Mouse (Mus musculus): ENCODE results near the gene Rptor. TPM values are rescaled to one million over a fixed set of nuclear protein-coding genes. Genes with fewer than 3 reads are reported as not detected.

The Rptor gene
- polyA plus RNA-seq, 1 experiment from 2014 or later = 3.1 TPM

DNA sequence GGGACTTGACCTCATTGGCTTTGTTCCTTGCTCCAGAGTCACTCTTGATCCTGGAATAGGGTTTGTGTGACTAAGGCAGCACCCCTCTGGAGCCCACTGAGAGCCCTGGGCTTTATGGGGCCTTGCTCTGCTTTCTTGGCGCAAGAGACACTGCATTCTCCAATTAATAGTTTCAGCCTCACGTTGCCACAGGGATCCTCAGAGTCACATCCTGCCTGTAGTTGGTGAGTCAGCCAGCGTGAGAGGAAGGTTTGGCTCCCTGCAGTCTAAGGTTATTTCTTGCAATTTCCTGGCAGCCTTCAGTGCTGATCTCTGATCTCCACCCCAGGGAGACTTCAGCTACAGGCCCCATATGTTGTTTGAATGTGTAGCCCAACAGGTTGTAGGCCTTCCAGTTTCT is 174.5 kb downstream of the Rptor start:
- H3K4me3 ChIP-seq (ENCODE audit: low read depth, low read length) = no peak overlapping the region
- no peaks in the 10 kb centered on the region for H3K4me1 ChIP-seq (ENCODE audit: insufficient read depth)
- H3K27me3 ChIP-seq (ENCODE audit: insufficient read depth, low read length) = no peaks in the 10 kb centered on the region
- no peak overlapping the region for H3K27ac ChIP-seq (ENCODE audit: low read depth)
- TF ChIP-seq EP300 (IDR thresholded peaks at IDR 0.05; ENCODE audit: low read depth) (no peak), CTCF (IDR thresholded peaks at IDR 0.05; ENCODE audit: low read depth) (no peak)
- H3K36me3 ChIP-seq (replicated peaks; ENCODE audit: insufficient read depth, low read length) = 0 out of 2 replicates have a peak, but pooled peaks cover 6% of the 10 kb centered on the region
- ATAC-seq (no peak), DNase-seq (no peak)
- peaks cover 6% of the 10 kb centered on the region for H3K9me3 ChIP-seq (ENCODE audit: low read length)
- no peak overlapping the region for H3K4me2 ChIP-seq (ENCODE audit: low read depth, low read length)
- H3K9ac ChIP-seq (replicated peaks) = no peak overlapping the region
- WGBS (ENCODE audit: insufficient replicate concordance) = 67% methylated on average over 3 of the region's 3 CpGs

DNA sequence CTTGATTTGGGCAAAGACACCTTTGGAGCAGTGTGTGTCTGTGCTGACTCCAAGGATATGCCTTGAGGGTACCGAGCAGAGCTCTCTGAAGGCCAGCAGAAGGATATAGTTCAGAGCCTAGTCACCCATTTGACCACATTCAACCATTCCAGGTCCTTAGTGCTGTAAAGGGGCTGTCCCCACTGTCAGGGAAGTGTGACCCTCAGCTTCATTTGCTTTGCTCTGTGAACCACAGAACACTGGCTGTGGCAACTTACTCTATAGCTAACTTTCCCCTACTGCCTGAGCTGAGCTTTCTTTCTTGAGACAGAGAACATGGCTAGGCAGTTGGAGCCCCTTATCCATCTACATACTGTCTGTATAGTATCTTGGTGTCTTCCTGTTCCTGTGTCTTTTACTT is 175.2 kb downstream of the Rptor start:
- Histone ChIP-seq H3K9ac (replicated peaks) (no peak overlapping the region), H3K4me1 (ENCODE audit: insufficient read depth) (no peaks in the 10 kb centered on the region), H3K4me3 (ENCODE audit: low read depth, low read length) (no peak overlapping the region), H3K27me3 (ENCODE audit: insufficient read depth, low read length) (no peaks in the 10 kb centered on the region), H3K27ac (ENCODE audit: low read depth) (no peak overlapping the region), H3K4me2 (ENCODE audit: low read depth, low read length) (no peak overlapping the region), H3K9me3 (ENCODE audit: low read length) (peaks cover 6% of the 10 kb centered on the region), H3K36me3 (replicated peaks; ENCODE audit: insufficient read depth, low read length) (0 out of 2 replicates have a peak, but pooled peaks cover 6% of the 10 kb centered on the region)
- 78% methylated on average over 1 of the region's 1 CpGs for WGBS (ENCODE audit: insufficient replicate concordance)
- ATAC-seq (no peak), DNase-seq (no peak)
- TF ChIP-seq EP300 (IDR thresholded peaks at IDR 0.05; ENCODE audit: low read depth) (no peak), CTCF (IDR thresholded peaks at IDR 0.05; ENCODE audit: low read depth) (no peak)

DNA sequence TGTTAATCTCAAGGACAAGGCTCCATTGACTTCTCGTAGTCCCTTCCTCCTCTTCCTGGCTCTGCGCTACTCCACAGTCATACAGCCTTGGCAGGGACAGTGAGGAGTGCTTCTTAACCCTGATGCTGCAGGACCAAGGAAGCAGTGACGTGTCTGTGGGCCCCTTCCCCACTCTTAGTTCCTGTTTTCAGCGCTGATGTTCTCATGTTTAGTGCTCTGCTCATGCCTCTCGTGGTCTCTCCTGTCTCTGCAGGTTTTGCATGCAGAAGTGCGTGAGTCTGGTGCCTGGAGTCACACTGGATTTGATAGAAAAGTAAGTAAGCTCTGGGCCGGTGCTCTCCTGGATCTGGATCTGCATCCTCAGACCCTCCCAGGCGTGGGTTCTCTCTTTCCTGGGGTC is 177.6 kb downstream of the Rptor start:
- Histone ChIP-seq H3K36me3 (replicated peaks; ENCODE audit: insufficient read depth, low read length) (0 out of 2 replicates have a peak, but pooled peaks cover 6% of the 10 kb centered on the region), H3K27me3 (ENCODE audit: insufficient read depth, low read length) (no peaks in the 10 kb centered on the region), H3K27ac (ENCODE audit: low read depth) (no peak overlapping the region), H3K4me3 (ENCODE audit: low read depth, low read length) (no peak overlapping the region), H3K4me1 (ENCODE audit: insufficient read depth) (peaks cover 4% of the 10 kb centered on the region), H3K9me3 (ENCODE audit: low read length) (peaks cover 6% of the 10 kb centered on the region), H3K9ac (replicated peaks) (no peak overlapping the region), H3K4me2 (ENCODE audit: low read depth, low read length) (no peak overlapping the region)
- TF ChIP-seq EP300 (IDR thresholded peaks at IDR 0.05; ENCODE audit: low read depth) (no peak), CTCF (IDR thresholded peaks at IDR 0.05; ENCODE audit: low read depth) (no peak)
- no peak for ATAC-seq
- WGBS (ENCODE audit: insufficient replicate concordance) = 57% methylated on average over 8 of the region's 8 CpGs
- peak; percentile 27 for DNase-seq

DNA sequence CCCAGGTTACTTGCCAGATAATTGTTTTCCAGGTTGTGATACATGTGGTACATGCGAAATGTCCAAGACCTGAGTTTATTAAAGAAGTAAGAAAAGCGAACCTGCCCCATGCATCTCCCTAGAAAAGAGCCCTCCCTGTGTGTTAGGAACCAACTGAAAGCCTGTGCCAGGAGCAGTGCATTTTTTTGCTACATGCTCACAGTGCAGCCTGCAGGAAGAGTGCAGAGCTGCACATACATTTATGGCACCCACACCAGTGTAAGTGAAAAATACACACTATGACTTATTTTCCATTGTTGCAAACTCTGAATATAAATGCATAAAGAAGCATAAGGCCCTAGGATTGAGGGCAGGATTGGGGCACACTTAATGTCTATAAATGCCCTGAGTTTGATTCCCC is 178.5 kb downstream of the Rptor start:
- 88% methylated on average over 2 of the region's 2 CpGs for WGBS (ENCODE audit: insufficient replicate concordance)
- ATAC-seq = no peak

DNA sequence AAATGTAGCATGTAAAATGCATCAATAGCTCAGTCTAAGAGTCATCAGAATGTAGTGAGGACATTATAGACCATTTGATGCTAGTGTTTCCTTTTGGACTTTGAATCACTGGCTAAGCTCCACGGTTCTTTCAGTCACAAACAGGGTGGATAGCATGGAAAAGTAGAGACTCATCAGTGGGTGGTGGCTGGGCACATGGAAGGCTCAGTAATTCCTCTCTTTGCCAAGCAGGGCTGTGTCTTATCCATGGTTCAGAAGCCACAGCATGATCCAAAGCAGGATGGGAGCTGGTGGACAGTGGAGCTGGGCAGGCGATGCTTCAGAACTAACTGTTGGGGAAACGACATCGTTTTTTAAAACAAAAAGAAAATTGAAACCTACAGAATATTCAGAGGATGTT is 179.0 kb downstream of the Rptor start:
- no peak overlapping the region for H3K4me2 ChIP-seq (ENCODE audit: low read depth, low read length)
- ATAC-seq (no peak), DNase-seq (no peak)
- H3K27me3 ChIP-seq (ENCODE audit: insufficient read depth, low read length) = no peaks in the 10 kb centered on the region
- H3K9ac ChIP-seq (replicated peaks) = no peak overlapping the region
- no peaks in the 10 kb centered on the region for H3K9me3 ChIP-seq (ENCODE audit: low read length)
- TF ChIP-seq CTCF (IDR thresholded peaks at IDR 0.05; ENCODE audit: low read depth) = no peak
- TF ChIP-seq EP300 (IDR thresholded peaks at IDR 0.05; ENCODE audit: low read depth) = no peak
- WGBS (ENCODE audit: insufficient replicate concordance) = 84% methylated on average over 4 of the region's 4 CpGs
- H3K4me1 ChIP-seq (ENCODE audit: insufficient read depth) = peaks cover 13% of the 10 kb centered on the region
- no peak overlapping the region for H3K4me3 ChIP-seq (ENCODE audit: low read depth, low read length)
- H3K27ac ChIP-seq (ENCODE audit: low read depth) = no peak overlapping the region
- 0 out of 2 replicates have a peak, but pooled peaks cover 6% of the 10 kb centered on the region for H3K36me3 ChIP-seq (replicated peaks; ENCODE audit: insufficient read depth, low read length)

More for the DNA sequence above, 178.5 kb downstream of the Rptor start:
- Histone ChIP-seq H3K27ac (ENCODE audit: low read depth) (no peak overlapping the region), H3K9ac (replicated peaks) (no peak overlapping the region), H3K4me3 (ENCODE audit: low read depth, low read length) (no peak overlapping the region), H3K36me3 (replicated peaks; ENCODE audit: insufficient read depth, low read length) (0 out of 2 replicates have a peak, but pooled peaks cover 6% of the 10 kb centered on the region), H3K27me3 (ENCODE audit: insufficient read depth, low read length) (no peaks in the 10 kb centered on the region), H3K4me1 (ENCODE audit: insufficient read depth) (peaks cover 9% of the 10 kb centered on the region), H3K9me3 (ENCODE audit: low read length) (peaks cover under 1% of the 10 kb centered on the region), H3K4me2 (ENCODE audit: low read depth, low read length) (no peak overlapping the region)
- DNase-seq = no peak
- no peak for TF ChIP-seq EP300 (IDR thresholded peaks at IDR 0.05; ENCODE audit: low read depth)
- peak; percentile 26 for TF ChIP-seq CTCF (IDR thresholded peaks at IDR 0.05; ENCODE audit: low read depth)

DNA sequence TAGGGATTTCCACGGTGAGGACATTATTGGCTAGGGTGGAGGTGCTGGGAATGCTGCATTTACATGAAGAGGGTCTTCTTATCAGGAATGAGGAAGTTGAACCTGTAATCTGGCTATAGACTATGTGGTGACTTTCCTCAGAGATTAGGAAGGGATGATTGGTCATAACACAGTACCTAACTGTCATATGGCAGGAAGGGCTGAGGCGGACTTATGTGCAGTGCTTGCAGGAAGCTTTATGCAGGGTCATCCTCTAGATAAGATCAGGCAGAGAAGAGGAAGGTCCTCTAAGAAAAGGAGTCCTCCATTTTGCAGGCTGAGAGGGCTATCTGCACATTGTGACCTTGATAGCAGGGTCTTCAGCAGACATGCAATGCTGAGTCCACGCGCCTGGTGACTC is 180.9 kb downstream of the Rptor start:
- Histone ChIP-seq H3K4me2 (ENCODE audit: low read depth, low read length) (no peak overlapping the region), H3K4me1 (ENCODE audit: insufficient read depth) (peaks cover 18% of the 10 kb centered on the region), H3K4me3 (ENCODE audit: low read depth, low read length) (no peak overlapping the region), H3K27me3 (ENCODE audit: insufficient read depth, low read length) (no peaks in the 10 kb centered on the region), H3K36me3 (replicated peaks; ENCODE audit: insufficient read depth, low read length) (0 out of 2 replicates have a peak, but pooled peaks cover 6% of the 10 kb centered on the region), H3K9ac (replicated peaks) (no peak overlapping the region), H3K9me3 (ENCODE audit: low read length) (no peaks in the 10 kb centered on the region), H3K27ac (ENCODE audit: low read depth) (no peak overlapping the region)
- TF ChIP-seq CTCF (IDR thresholded peaks at IDR 0.05; ENCODE audit: low read depth) = no peak
- TF ChIP-seq EP300 (IDR thresholded peaks at IDR 0.05; ENCODE audit: low read depth) = no peak
- ATAC-seq (no peak), DNase-seq (no peak)
- WGBS (ENCODE audit: insufficient replicate concordance) = 67% methylated on average over 4 of the region's 4 CpGs

All from liver, postnatal 0 days (tissue).